Mouse (Mus musculus): ENCODE data around the gene Sirt7. TPM values are rescaled to one million over a fixed set of nuclear protein-coding genes. Genes with fewer than 3 reads are reported as not detected.

The Sirt7 gene
- polyA plus RNA-seq, 1 experiment from 2014 or later = 39.4 TPM

- peak; percentile 58 for ATAC-seq
- H3K4me1 ChIP-seq (ENCODE audit: control insufficient read depth, insufficient read depth, low read depth, low read length) = peaks cover 14% of the 10 kb centered on the region
- H3K4me2 ChIP-seq (ENCODE audit: low read length) = peak overlapping the region; percentile 59
- H3K36me3 ChIP-seq (ENCODE audit: control insufficient read depth, insufficient read depth, low read length) = no peaks in the 10 kb centered on the region
- no peak overlapping the region; the same call in 1 of the 2 replicates for H3K27ac ChIP-seq (ENCODE audit: low read depth, low read length)
- peaks cover 62% of the 10 kb centered on the region for H3K27me3 ChIP-seq (replicated peaks; ENCODE audit: control insufficient read depth, insufficient read depth, low read length)
- WGBS = under 1% methylated on average over 74 of the region's 95 CpGs
- peaks cover 2% of the 10 kb centered on the region; the same call in 1 of the 2 replicates for H3K9me3 ChIP-seq (ENCODE audit: control insufficient read depth, low read length)
- peak overlapping the region; percentile 39 for H3K4me3 ChIP-seq (ENCODE audit: low read length)
- peak overlapping the region; percentile 22 for H3K9ac ChIP-seq (ENCODE audit: low read depth, low read length)
Measured at GRCm38 (mm10) chr11:120660301-120661075, 35.4 kb upstream of the Sirt7 start.

GRCm38 (mm10) chr11:120659509-120660300 lies 34.7 kb upstream of the Sirt7 start:
- no peaks in the 10 kb centered on the region for H3K36me3 ChIP-seq (ENCODE audit: control insufficient read depth, insufficient read depth, low read length)
- WGBS = 2% methylated on average over 47 of the region's 50 CpGs
- no peak for ATAC-seq

GRCm38 (mm10) chr11:120658876-120659410 lies 33.9 kb upstream of the Sirt7 start:
- H3K9ac ChIP-seq (ENCODE audit: low read depth, low read length) = no peak overlapping the region
- H3K4me1 ChIP-seq (ENCODE audit: control insufficient read depth, insufficient read depth, low read depth, low read length) = peaks cover 14% of the 10 kb centered on the region
- peaks cover 57% of the 10 kb centered on the region for H3K27me3 ChIP-seq (replicated peaks; ENCODE audit: control insufficient read depth, insufficient read depth, low read length)
- H3K27ac ChIP-seq (ENCODE audit: low read depth, low read length) = no peak overlapping the region
- H3K9me3 ChIP-seq (ENCODE audit: control insufficient read depth, low read length) = peaks cover 2% of the 10 kb centered on the region; the same call in 1 of the 2 replicates
- H3K4me3 ChIP-seq (ENCODE audit: low read length) = no peak overlapping the region
- no peak for ATAC-seq
- 4% methylated on average over 24 of the region's 24 CpGs for WGBS
- no peak overlapping the region for H3K4me2 ChIP-seq (ENCODE audit: low read length)
- no peaks in the 10 kb centered on the region for H3K36me3 ChIP-seq (ENCODE audit: control insufficient read depth, insufficient read depth, low read length)

More at GRCm38 (mm10) chr11:120659509-120660300, 34.7 kb upstream of the Sirt7 start:
- Histone ChIP-seq H3K9me3 (ENCODE audit: control insufficient read depth, low read length) (peaks cover 2% of the 10 kb centered on the region; the same call in 1 of the 2 replicates), H3K4me1 (ENCODE audit: control insufficient read depth, insufficient read depth, low read depth, low read length) (peaks cover 14% of the 10 kb centered on the region), H3K4me2 (ENCODE audit: low read length) (peak overlapping the region; percentile 59), H3K9ac (ENCODE audit: low read depth, low read length) (peak overlapping the region; percentile 22; the same call in 1 of the 2 replicates), H3K27ac (ENCODE audit: low read depth, low read length) (no peak overlapping the region), H3K4me3 (ENCODE audit: low read length) (peak overlapping the region; percentile 39), H3K27me3 (replicated peaks; ENCODE audit: control insufficient read depth, insufficient read depth, low read length) (peaks cover 60% of the 10 kb centered on the region)

- Histone ChIP-seq H3K9ac (ENCODE audit: low read depth, low read length) (no peak overlapping the region), H3K4me1 (ENCODE audit: control insufficient read depth, insufficient read depth, low read depth, low read length) (peaks cover 14% of the 10 kb centered on the region), H3K9me3 (ENCODE audit: control insufficient read depth, low read length) (peaks cover 2% of the 10 kb centered on the region; the same call in 1 of the 2 replicates), H3K27ac (ENCODE audit: low read depth, low read length) (no peak overlapping the region), H3K36me3 (ENCODE audit: control insufficient read depth, insufficient read depth, low read length) (no peaks in the 10 kb centered on the region), H3K27me3 (replicated peaks; ENCODE audit: control insufficient read depth, insufficient read depth, low read length) (peaks cover 51% of the 10 kb centered on the region), H3K4me3 (ENCODE audit: low read length) (no peak overlapping the region), H3K4me2 (ENCODE audit: low read length) (no peak overlapping the region)
- 91% methylated on average over 4 of the region's 4 CpGs for WGBS
- ATAC-seq = no peak
Measured at GRCm38 (mm10) chr11:120657301-120657700, 32.3 kb upstream of the Sirt7 start.

- Histone ChIP-seq H3K9me3 (ENCODE audit: control insufficient read depth, low read length) (no peaks in the 10 kb centered on the region), H3K36me3 (ENCODE audit: control insufficient read depth, insufficient read depth, low read length) (no peaks in the 10 kb centered on the region), H3K4me3 (ENCODE audit: low read length) (no peak overlapping the region), H3K4me2 (ENCODE audit: low read length) (no peak overlapping the region), H3K9ac (ENCODE audit: low read depth, low read length) (no peak overlapping the region), H3K27me3 (replicated peaks; ENCODE audit: control insufficient read depth, insufficient read depth, low read length) (peaks cover 29% of the 10 kb centered on the region), H3K4me1 (ENCODE audit: control insufficient read depth, insufficient read depth, low read depth, low read length) (no peaks in the 10 kb centered on the region; the same call in none of the 2 replicates), H3K27ac (ENCODE audit: low read depth, low read length) (no peak overlapping the region)
- WGBS = 81% methylated on average over 3 of the region's 3 CpGs
- no peak for ATAC-seq
Measured at GRCm38 (mm10) chr11:120654741-120655140, 29.7 kb upstream of the Sirt7 start.

- no peak for ATAC-seq
Measured at GRCm38 (mm10) chr11:120651872-120652271, 26.8 kb upstream of the Sirt7 start.

GRCm38 (mm10) chr11:120648001-120648476 lies 23.0 kb upstream of the Sirt7 start, which contains the start of gene Myadml2:
Gene Myadml2 (minus strand): TSS chr11:120648158.
- no peak for ATAC-seq
- no peaks in the 10 kb centered on the region for H3K36me3 ChIP-seq (ENCODE audit: control insufficient read depth, insufficient read depth, low read length)
- H3K9ac ChIP-seq (ENCODE audit: low read depth, low read length) = peak within 1 kb of the TSS; percentile 48
- H3K27ac ChIP-seq (ENCODE audit: low read depth, low read length) = no peak within 1 kb of the TSS
- peaks cover 9% of the 10 kb centered on the region for H3K4me1 ChIP-seq (ENCODE audit: control insufficient read depth, insufficient read depth, low read depth, low read length)
- H3K9me3 ChIP-seq (ENCODE audit: control insufficient read depth, low read length) = no peaks in the 10 kb centered on the region
- H3K4me2 ChIP-seq (ENCODE audit: low read length) = peak within 1 kb of the TSS; percentile 53
- 9% methylated on average over 13 of the region's 13 CpGs for WGBS
- H3K4me3 ChIP-seq (ENCODE audit: low read length) = peak within 1 kb of the TSS; percentile 32
- H3K27me3 ChIP-seq (replicated peaks; ENCODE audit: control insufficient read depth, insufficient read depth, low read length) = peaks cover 3% of the 10 kb centered on the region; the same call in 1 of the 2 replicates

More at GRCm38 (mm10) chr11:120651872-120652271, 26.8 kb upstream of the Sirt7 start:
- Histone ChIP-seq H3K9me3 (ENCODE audit: control insufficient read depth, low read length) (no peaks in the 10 kb centered on the region), H3K9ac (ENCODE audit: low read depth, low read length) (no peak overlapping the region), H3K4me1 (ENCODE audit: control insufficient read depth, insufficient read depth, low read depth, low read length) (peaks cover 7% of the 10 kb centered on the region), H3K27me3 (replicated peaks; ENCODE audit: control insufficient read depth, insufficient read depth, low read length) (peaks cover 6% of the 10 kb centered on the region), H3K4me2 (ENCODE audit: low read length) (no peak overlapping the region), H3K36me3 (ENCODE audit: control insufficient read depth, insufficient read depth, low read length) (no peaks in the 10 kb centered on the region), H3K27ac (ENCODE audit: low read depth, low read length) (no peak overlapping the region), H3K4me3 (ENCODE audit: low read length) (no peak overlapping the region)
- WGBS = 71% methylated on average over 3 of the region's 3 CpGs

- Histone ChIP-seq H3K9me3 (ENCODE audit: control insufficient read depth, low read length) (no peaks in the 10 kb centered on the region), H3K27ac (ENCODE audit: low read depth, low read length) (no peak overlapping the region), H3K9ac (ENCODE audit: low read depth, low read length) (no peak overlapping the region), H3K4me2 (ENCODE audit: low read length) (no peak overlapping the region; the same call in 1 of the 2 replicates), H3K4me1 (ENCODE audit: control insufficient read depth, insufficient read depth, low read depth, low read length) (peaks cover 15% of the 10 kb centered on the region), H3K36me3 (ENCODE audit: control insufficient read depth, insufficient read depth, low read length) (no peaks in the 10 kb centered on the region), H3K4me3 (ENCODE audit: low read length) (no peak overlapping the region), H3K27me3 (replicated peaks; ENCODE audit: control insufficient read depth, insufficient read depth, low read length) (peaks cover 3% of the 10 kb centered on the region; the same call in 1 of the 2 replicates)
- ATAC-seq = no peak
- WGBS = 80% methylated on average over 35 of the region's 35 CpGs
Measured at GRCm38 (mm10) chr11:120647047-120647830, 22.2 kb upstream of the Sirt7 start.
